Mouse (Mus musculus): ENCODE data around the gene Zc3h12b. TPM values are rescaled to one million over a fixed set of nuclear protein-coding genes. Genes with fewer than 3 reads are reported as not detected.

Gene Zc3h12b
- total and polyA plus RNA-seq, 3 experiments: 0.01 to 0.16 TPM; not detected in 1

GRCm38 (mm10) chrX:95852806-95853205 lies 141.3 kb downstream of the Zc3h12b start:
- TF ChIP-seq GATA2 (IDR thresholded peaks at IDR 0.05; ENCODE audit: borderline replicate concordance, low read depth, low read length) (no peak), CTCF (IDR thresholded peaks at IDR 0.05; ENCODE audit: low read depth, low read length) (no peak), GATA1 (IDR thresholded peaks at IDR 0.05; ENCODE audit: borderline replicate concordance, low read length) (no peak), TAL1 (conservative IDR thresholded peaks at IDR 0.05; ENCODE audit: low read depth, low read length) (no peak), POLR2AphosphoS5 (IDR thresholded peaks at IDR 0.05; ENCODE audit: insufficient replicate concordance, low read depth, low read length) (no peak)
- no peak for DNase-seq (ENCODE audit: low spot score)

GRCm38 (mm10) chrX:95881111-95881510 lies 169.6 kb downstream of the Zc3h12b start:
- no peak for ATAC-seq (ENCODE audit: extremely low read depth, insufficient number of reproducible peaks, low FRiP score, poor library complexity, severe bottlenecking)
- Histone ChIP-seq H3K36me3 (replicated peaks) (no peaks in the 10 kb centered on the region), H3K4me1 (ENCODE audit: insufficient read depth, low read depth, low read length) (no peaks in the 10 kb centered on the region), H3K27me3 (ENCODE audit: insufficient read depth, low read length) (no peaks in the 10 kb centered on the region), H3K9me3 (replicated peaks) (no peaks in the 10 kb centered on the region), H3K4me3 (ENCODE audit: low read depth, low read length) (no peak overlapping the region)
- TF ChIP-seq GATA1 (IDR thresholded peaks at IDR 0.05; ENCODE audit: borderline replicate concordance, low read length): no peak
- no peak for DNase-seq (ENCODE audit: low spot score)

More at GRCm38 (mm10) chrX:95852806-95853205, 141.3 kb downstream of the Zc3h12b start:
- no peaks in the 10 kb centered on the region for H3K4me1 ChIP-seq (ENCODE audit: insufficient read depth, low read depth, low read length)
- no peak for ATAC-seq (ENCODE audit: extremely low read depth, insufficient number of reproducible peaks, low FRiP score, poor library complexity, severe bottlenecking)
- no peak overlapping the region; the same call in 1 of the 2 replicates for H3K4me3 ChIP-seq (ENCODE audit: low read depth, low read length)
- H3K9me3 ChIP-seq (replicated peaks): no peaks in the 10 kb centered on the region
- H3K36me3 ChIP-seq (replicated peaks): no peaks in the 10 kb centered on the region
- H3K27me3 ChIP-seq (ENCODE audit: insufficient read depth, low read length): no peaks in the 10 kb centered on the region

- no peaks in the 10 kb centered on the region for H3K9me3 ChIP-seq (replicated peaks)
- H3K36me3 ChIP-seq (replicated peaks): no peaks in the 10 kb centered on the region
- ATAC-seq (ENCODE audit: extremely low read depth, insufficient number of reproducible peaks, low FRiP score, poor library complexity, severe bottlenecking) (no peak), DNase-seq (ENCODE audit: low spot score) (no peak)
- TF ChIP-seq GATA2 (IDR thresholded peaks at IDR 0.05; ENCODE audit: borderline replicate concordance, low read depth, low read length) (no peak), POLR2AphosphoS5 (IDR thresholded peaks at IDR 0.05; ENCODE audit: insufficient replicate concordance, low read depth, low read length) (no peak), CTCF (IDR thresholded peaks at IDR 0.05; ENCODE audit: low read depth, low read length) (no peak), GATA1 (IDR thresholded peaks at IDR 0.05; ENCODE audit: borderline replicate concordance, low read length) (no peak), TAL1 (conservative IDR thresholded peaks at IDR 0.05; ENCODE audit: low read depth, low read length) (no peak)
- H3K4me1 ChIP-seq (ENCODE audit: insufficient read depth, low read depth, low read length): no peaks in the 10 kb centered on the region
- H3K4me3 ChIP-seq (ENCODE audit: low read depth, low read length): no peak overlapping the region
- H3K27me3 ChIP-seq (ENCODE audit: insufficient read depth, low read length): no peaks in the 10 kb centered on the region
These were observed 191.2 kb downstream of the Zc3h12b start for GRCm38 (mm10) chrX:95902716-95903115.

GRCm38 (mm10) chrX:95935481-95935880 lies 224.0 kb downstream of the Zc3h12b start:
- H3K4me1 ChIP-seq (ENCODE audit: insufficient read depth, low read depth, low read length): no peaks in the 10 kb centered on the region
- no peaks in the 10 kb centered on the region for H3K27me3 ChIP-seq (ENCODE audit: insufficient read depth, low read length)
- DNase-seq (ENCODE audit: low spot score): no peak
- no peak for TF ChIP-seq TAL1 (conservative IDR thresholded peaks at IDR 0.05; ENCODE audit: low read depth, low read length)
- TF ChIP-seq CTCF (IDR thresholded peaks at IDR 0.05; ENCODE audit: low read depth, low read length): no peak
- no peak for TF ChIP-seq POLR2AphosphoS5 (IDR thresholded peaks at IDR 0.05; ENCODE audit: insufficient replicate concordance, low read depth, low read length)
- no peak for TF ChIP-seq GATA2 (IDR thresholded peaks at IDR 0.05; ENCODE audit: borderline replicate concordance, low read depth, low read length)
- TF ChIP-seq GATA1 (IDR thresholded peaks at IDR 0.05; ENCODE audit: borderline replicate concordance, low read length): no peak
- H3K4me3 ChIP-seq (ENCODE audit: low read depth, low read length): no peak overlapping the region
- no peaks in the 10 kb centered on the region for H3K9me3 ChIP-seq (replicated peaks)
- peaks cover 81% of the 10 kb centered on the region for H3K36me3 ChIP-seq (replicated peaks)
- no peak for ATAC-seq (ENCODE audit: extremely low read depth, insufficient number of reproducible peaks, low FRiP score, poor library complexity, severe bottlenecking)

- H3K27me3 ChIP-seq (ENCODE audit: insufficient read depth, low read length): no peaks in the 10 kb centered on the region
- DNase-seq (ENCODE audit: low spot score) (no peak), ATAC-seq (ENCODE audit: extremely low read depth, insufficient number of reproducible peaks, low FRiP score, poor library complexity, severe bottlenecking) (no peak)
- H3K4me1 ChIP-seq (ENCODE audit: insufficient read depth, low read depth, low read length): no peaks in the 10 kb centered on the region
- no peak for TF ChIP-seq GATA1 (IDR thresholded peaks at IDR 0.05; ENCODE audit: borderline replicate concordance, low read length)
- no peak for TF ChIP-seq TAL1 (conservative IDR thresholded peaks at IDR 0.05; ENCODE audit: low read depth, low read length)
- no peak for TF ChIP-seq CTCF (IDR thresholded peaks at IDR 0.05; ENCODE audit: low read depth, low read length)
- TF ChIP-seq POLR2AphosphoS5 (IDR thresholded peaks at IDR 0.05; ENCODE audit: insufficient replicate concordance, low read depth, low read length): no peak
- TF ChIP-seq GATA2 (IDR thresholded peaks at IDR 0.05; ENCODE audit: borderline replicate concordance, low read depth, low read length): no peak
- H3K36me3 ChIP-seq (replicated peaks): peaks cover 85% of the 10 kb centered on the region
- 0 out of 2 replicates have a peak, but pooled peaks cover 2% of the 10 kb centered on the region for H3K9me3 ChIP-seq (replicated peaks)
- H3K4me3 ChIP-seq (ENCODE audit: low read depth, low read length): no peak overlapping the region
These were observed 234.0 kb downstream of the Zc3h12b start for GRCm38 (mm10) chrX:95945496-95945895.

- H3K27me3 ChIP-seq (ENCODE audit: insufficient read depth, low read length): no peaks in the 10 kb centered on the region
- no peaks in the 10 kb centered on the region for H3K9me3 ChIP-seq (replicated peaks)
- no peak overlapping the region for H3K4me3 ChIP-seq (ENCODE audit: low read depth, low read length)
- no peak for TF ChIP-seq CTCF (IDR thresholded peaks at IDR 0.05; ENCODE audit: low read depth, low read length)
- no peak for TF ChIP-seq POLR2AphosphoS5 (IDR thresholded peaks at IDR 0.05; ENCODE audit: insufficient replicate concordance, low read depth, low read length)
- TF ChIP-seq GATA2 (IDR thresholded peaks at IDR 0.05; ENCODE audit: borderline replicate concordance, low read depth, low read length): no peak
- TF ChIP-seq TAL1 (conservative IDR thresholded peaks at IDR 0.05; ENCODE audit: low read depth, low read length): no peak
- TF ChIP-seq GATA1 (IDR thresholded peaks at IDR 0.05; ENCODE audit: borderline replicate concordance, low read length): no peak
- no peak for DNase-seq (ENCODE audit: low spot score)
- peaks cover 93% of the 10 kb centered on the region for H3K36me3 ChIP-seq (replicated peaks)
- no peak for ATAC-seq (ENCODE audit: extremely low read depth, insufficient number of reproducible peaks, low FRiP score, poor library complexity, severe bottlenecking)
- H3K4me1 ChIP-seq (ENCODE audit: insufficient read depth, low read depth, low read length): no peaks in the 10 kb centered on the region
These were observed 236.7 kb downstream of the Zc3h12b start for GRCm38 (mm10) chrX:95948135-95948534.
